18 mouse cellular contexts compared by ENCODE assay signal in genomic region chr2:49121603-49122002, GRCm38 (mm10).
A peak's percentile ranks its signal among the peaks of the same experiment; 100 is the strongest.
DNase-seq lines count a peak whose midpoint lies in the region; ATAC-seq lines count a peak whose summit lies in the region.
"Had no signal": no experiment of that assay in that cellular context is flagged by ENCODE, and none has a peak within 500 bp of the region (broad histone marks: within the 10 kb centered on the region; RNA-seq: fewer than 3 reads in every experiment).

No protein-coding gene starts in this region.

- peak; percentile 74 for ATAC-seq in CD4-positive, CD25-positive, alpha-beta regulatory T cell, adult 4 months
- ATAC-seq in activated CD4-positive, CD25-positive, alpha-beta regulatory T cell, adult 4 months = peak; percentile 46
- no peak for ATAC-seq in frontal cortex, adult (ENCODE audit: low TSS enrichment)
- ATAC-seq: forebrain, embryonic 14.5 days; forebrain, postnatal 0 days; Patski had no signal

- DNase-seq in 416B (ENCODE audit: low read depth) = peak; percentile 45
- no peak for DNase-seq in kidney, postnatal 4 days
- DNase-seq in cerebellum, adult 11 months = no peak
- DNase-seq: adrenal gland, adult 2 months; adrenal gland, postnatal 10 days; adrenal gland, postnatal 25 days; cerebellum, adult 18-20 months; cerebellum, adult 8-10 months; cerebellum, adult 9-11 months; cerebellum, postnatal 14 days; cerebellum, postnatal 36 days; embryo, embryonic 11 days; forebrain, postnatal 0 days had no signal
